Mouse (Mus musculus) limb, embryonic 13.5 days (tissue): Measurements from ENCODE around the gene 9930104L06Rik. TPM values are rescaled to one million over a fixed set of nuclear protein-coding genes. Genes with fewer than 3 reads are reported as not detected.

Source experiments
- ATAC-seq: fragments of 200-750 bp; cut with Nextera tagmentation; 2 replicates; pipeline ENCODE4 v1.8.0; 2017; ENCODE audit warnings: low read depth, moderate number of reproducible peaks, moderate TSS enrichment; ENCODE audit not compliant: low FRiP score
- H3K27ac ChIP-seq: fragments of 300-500 bp; sonication (generic); 2 replicates; pipeline ENCODE4 v1.5.1; 2015; ENCODE audit warnings: inconsistent platforms, mild to moderate bottlenecking, moderate library complexity
- H3K27me3 ChIP-seq: fragments of 300-500 bp; sonication (generic); 2 replicates; pipeline ENCODE4 v1.6.1; 2015; ENCODE audit warnings: mild to moderate bottlenecking, inconsistent platforms
- H3K36me3 ChIP-seq: fragments of 300-500 bp; sonication (generic); 2 replicates; pipeline ENCODE4 v1.6.1; 2015; ENCODE audit warnings: inconsistent platforms, mild to moderate bottlenecking, moderate library complexity
- H3K4me1 ChIP-seq: fragments of 300-500 bp; sonication (generic); 2 replicates; pipeline ENCODE4 v1.6.1; 2015; ENCODE audit warnings: inconsistent platforms
- H3K4me2 ChIP-seq: fragments of 300-500 bp; sonication (generic); replicated peaks from 2 replicates; pipeline ENCODE4 v1.6.1; 2015; ENCODE audit warnings: inconsistent platforms, mild to moderate bottlenecking, moderate library complexity
- H3K4me3 ChIP-seq: fragments of 300-500 bp; sonication (generic); 2 replicates; pipeline ENCODE4 v1.5.1; 2015; ENCODE audit warnings: moderate library complexity, mild to moderate bottlenecking, inconsistent platforms
- H3K9ac ChIP-seq: fragments of 300-500 bp; sonication (generic); 2 replicates; pipeline ENCODE4 v1.6.1; 2015; ENCODE audit warnings: mild to moderate bottlenecking, inconsistent platforms
- H3K9me3 ChIP-seq: fragments of 300-500 bp; sonication (generic); 2 replicates; pipeline ENCODE4 v1.6.1; 2016; ENCODE audit warnings: inconsistent platforms
- WGBS: fragments of 180-500 bp; shearing (Covaris S2); methylation state at CpG from one replicate; pipeline ENCODE4 v1.1.7; 2015; 5-methylcytosine and 5-hydroxymethylcytosine counted together
- polyA plus RNA-seq: library from polyadenylated mRNA; unstranded; fragments of >200 nt; fragmentation: Nextera tagmentation; extraction: Ambion mirVana; gene quantifications from 2 replicates; pipeline ENCODE4 v1.2.1, GENCODE M21; 2015

9930104L06Rik gene
- polyA plus RNA-seq, 1 experiment from 2014 or later = 19.8 TPM

DNA sequence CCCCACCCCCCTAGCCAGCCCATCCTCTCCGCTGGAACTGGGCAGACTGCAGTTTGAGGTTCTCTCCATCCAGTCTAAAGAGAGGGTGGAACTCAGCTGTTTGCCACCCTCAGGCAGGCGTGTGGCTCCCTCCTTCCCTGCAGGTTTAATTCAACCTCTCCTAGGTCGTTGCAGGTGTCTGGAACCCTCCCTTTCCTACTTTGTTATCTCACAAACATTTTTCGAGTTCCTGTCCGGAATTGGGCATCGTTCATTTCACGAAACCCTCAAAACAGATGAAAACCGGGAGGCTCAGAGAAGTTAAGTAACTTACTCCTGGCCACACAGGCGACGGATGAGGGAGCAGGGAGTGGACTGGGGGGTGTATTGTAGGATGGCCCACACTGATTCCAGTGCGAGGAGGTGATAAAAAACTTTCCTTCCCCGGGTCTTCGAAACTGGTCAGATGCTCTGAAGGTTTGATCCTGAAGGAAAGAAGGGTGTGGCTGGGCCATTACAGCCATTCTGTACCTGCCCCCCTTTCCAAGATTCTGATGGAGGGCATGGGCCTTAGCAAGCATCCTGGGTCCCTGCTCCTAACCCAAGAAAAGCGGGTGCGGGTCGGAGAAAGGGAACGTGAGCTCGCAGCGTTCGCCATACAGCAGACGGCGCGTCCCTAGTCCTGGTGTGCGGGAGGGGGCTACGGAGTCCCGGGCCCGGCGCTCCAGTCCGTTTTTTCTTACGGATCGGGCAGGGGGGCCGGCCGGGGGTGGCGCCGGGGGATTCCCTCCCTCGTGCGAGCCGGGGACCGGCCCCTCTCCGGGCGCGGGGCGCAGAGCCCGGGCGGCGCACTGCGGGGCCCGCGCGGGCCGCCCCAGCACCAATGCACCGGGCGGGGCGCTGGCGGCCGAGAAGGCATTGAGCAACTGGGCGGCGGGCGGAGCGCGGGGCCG lies 49.1 kb downstream of the 9930104L06Rik start, which contains the start of gene Rspo1:
Gene Rspo1 (plus strand): TSS at position 760 of the 932 bp plus-strand sequence.
- Histone ChIP-seq H3K4me3 (peak within 1 kb of the TSS; percentile 48), H3K36me3 (no peaks in the 10 kb centered on the region), H3K27ac (no peak within 1 kb of the TSS), H3K4me2 (peak within 1 kb of the TSS; percentile 71), H3K27me3 (peaks cover 100% of the 10 kb centered on the region), H3K4me1 (peaks cover 51% of the 10 kb centered on the region), H3K9me3 (no peaks in the 10 kb centered on the region), H3K9ac (peak within 1 kb of the TSS; percentile 61)
- ATAC-seq = peak; percentile 30; the same call in 1 of the 2 replicates
- 1% methylated on average over 52 of the region's 62 CpGs for WGBS

- peak overlapping the region; percentile 48 for H3K4me3 ChIP-seq
- no peak for ATAC-seq
- peaks cover 100% of the 10 kb centered on the region for H3K27me3 ChIP-seq
- WGBS = 2% methylated on average over 50 of the region's 51 CpGs
- no peaks in the 10 kb centered on the region for H3K9me3 ChIP-seq
- peak overlapping the region; percentile 61 for H3K9ac ChIP-seq
- peaks cover 51% of the 10 kb centered on the region for H3K4me1 ChIP-seq
- H3K36me3 ChIP-seq = no peaks in the 10 kb centered on the region
- H3K27ac ChIP-seq = no peak overlapping the region
- peak overlapping the region; percentile 71 for H3K4me2 ChIP-seq
Measured at GRCm38 (mm10) chr4:124986739-124987710, 50.2 kb downstream of the 9930104L06Rik start.

GRCm38 (mm10) chr4:124987711-124988097 lies 50.9 kb downstream of the 9930104L06Rik start:
- Histone ChIP-seq H3K4me3 (peak overlapping the region; percentile 48; the same call in 1 of the 2 replicates), H3K9me3 (no peaks in the 10 kb centered on the region), H3K9ac (no peak overlapping the region), H3K36me3 (no peaks in the 10 kb centered on the region), H3K4me1 (peaks cover 51% of the 10 kb centered on the region), H3K27me3 (peaks cover 98% of the 10 kb centered on the region), H3K4me2 (no peak overlapping the region; the same call in 1 of the 2 replicates), H3K27ac (no peak overlapping the region)
- WGBS = 8% methylated on average over 10 of the region's 10 CpGs
- ATAC-seq = no peak

DNA sequence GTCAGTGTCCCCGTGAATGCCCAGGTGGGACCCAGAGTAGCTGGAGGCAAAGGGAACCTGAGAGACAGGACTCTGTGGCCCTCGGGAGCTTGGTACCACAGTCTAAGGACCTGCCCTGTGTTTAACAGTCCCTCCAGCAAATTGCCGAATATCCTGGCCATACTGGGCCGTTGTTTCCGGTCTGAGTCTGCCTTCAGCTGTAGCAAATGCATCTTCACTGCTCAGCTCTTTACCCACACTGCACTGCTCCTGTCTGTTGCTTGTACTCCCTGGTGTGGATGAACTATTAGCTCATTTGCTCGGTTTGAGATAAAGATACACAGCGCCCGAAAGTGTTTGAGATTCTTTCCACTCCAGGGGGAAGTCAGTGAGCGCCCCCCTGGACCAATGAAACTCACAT lies 51.5 kb downstream of the 9930104L06Rik start:
- no peak for ATAC-seq
- Histone ChIP-seq H3K9ac (no peak overlapping the region), H3K4me1 (peaks cover 51% of the 10 kb centered on the region), H3K4me3 (no peak overlapping the region), H3K9me3 (no peaks in the 10 kb centered on the region), H3K27ac (no peak overlapping the region), H3K4me2 (no peak overlapping the region), H3K27me3 (peaks cover 98% of the 10 kb centered on the region), H3K36me3 (no peaks in the 10 kb centered on the region)
- WGBS = 15% methylated on average over 9 of the region's 9 CpGs

- Histone ChIP-seq H3K9ac (no peak overlapping the region; the same call in 1 of the 2 replicates), H3K4me3 (peak overlapping the region; percentile 7; the same call in 1 of the 2 replicates), H3K9me3 (no peaks in the 10 kb centered on the region), H3K36me3 (no peaks in the 10 kb centered on the region), H3K4me2 (peak overlapping the region; percentile 44), H3K27me3 (peaks cover 91% of the 10 kb centered on the region), H3K27ac (no peak overlapping the region), H3K4me1 (peaks cover 51% of the 10 kb centered on the region)
- ATAC-seq = no peak
- WGBS = 1% methylated on average over 20 of the region's 20 CpGs
Measured at GRCm38 (mm10) chr4:124989787-124990253, 53.0 kb downstream of the 9930104L06Rik start.

- no peak overlapping the region; the same call in none of the 2 replicates for H3K9ac ChIP-seq
- H3K4me3 ChIP-seq = peak overlapping the region; percentile 7; the same call in 1 of the 2 replicates
- H3K4me1 ChIP-seq = peaks cover 47% of the 10 kb centered on the region
Measured at GRCm38 (mm10) chr4:124990325-124990724, 53.5 kb downstream of the 9930104L06Rik start.

More at GRCm38 (mm10) chr4:124990325-124990724, 53.5 kb downstream of the 9930104L06Rik start:
- Histone ChIP-seq H3K27ac (no peak overlapping the region), H3K4me2 (peak overlapping the region; percentile 44), H3K36me3 (no peaks in the 10 kb centered on the region), H3K9me3 (no peaks in the 10 kb centered on the region), H3K27me3 (peaks cover 89% of the 10 kb centered on the region)
- ATAC-seq = no peak
- WGBS = 4% methylated on average over 7 of the region's 7 CpGs

Other genes starting within 250 kb of the 9930104L06Rik start
- 84.4 and 87.9 TPM in 2 replicates for gene Utp11, start 243.4 kb upstream of the 9930104L06Rik start, polyA plus RNA-seq
- gene Fhl3, start 236.3 kb upstream of the 9930104L06Rik start, polyA plus RNA-seq = 19.9 and 23.8 TPM in 2 replicates
- 180 and 188 TPM in 2 replicates for gene Sf3a3, start 222.3 kb upstream of the 9930104L06Rik start, polyA plus RNA-seq
- gene Inpp5b, start 195.2 kb upstream of the 9930104L06Rik start, polyA plus RNA-seq = 24.6 and 25.2 TPM in 2 replicates
- 12.1 and 14.0 TPM in 2 replicates for gene Mtf1, start 134.9 kb upstream of the 9930104L06Rik start, polyA plus RNA-seq
- gene Yrdc, start 86.4 kb upstream of the 9930104L06Rik start, polyA plus RNA-seq = 32.1 and 37.1 TPM in 2 replicates
- gene 1110065P20Rik, start 85.9 kb upstream of the 9930104L06Rik start, polyA plus RNA-seq = 55.0 and 56.9 TPM in 2 replicates
- gene Maneal, start 74.9 kb upstream of the 9930104L06Rik start, polyA plus RNA-seq = 0.67 and 0.70 TPM in 2 replicates
- 0.08 and 0.17 TPM in 2 replicates for gene Epha10, start 56.1 kb upstream of the 9930104L06Rik start, polyA plus RNA-seq
- 128 and 130 TPM in 2 replicates for gene Cdca8, start 2.3 kb downstream of the 9930104L06Rik start, polyA plus RNA-seq
- gene Rspo1, start 49.4 kb downstream of the 9930104L06Rik start, polyA plus RNA-seq = 2.5 and 3.1 TPM in 2 replicates
- 90.3 and 91.7 TPM in 2 replicates for gene Gnl2, start 79.5 kb downstream of the 9930104L06Rik start, polyA plus RNA-seq
- gene Dnali1, start 128.7 kb downstream of the 9930104L06Rik start, polyA plus RNA-seq = not detected in 2 replicates
- 32.6 and 33.0 TPM in 2 replicates for gene Snip1, start 129.6 kb downstream of the 9930104L06Rik start, polyA plus RNA-seq
- 67.8 and 69.8 TPM in 2 replicates for gene Meaf6, start 148.1 kb downstream of the 9930104L06Rik start, polyA plus RNA-seq
- 0.41 and 0.46 TPM in 2 replicates for gene Zc3h12a, start 190.8 kb downstream of the 9930104L06Rik start, polyA plus RNA-seq